Mouse (Mus musculus) forebrain, embryonic 12.5 days (tissue): Measurements from ENCODE around the gene Elovl7. TPM values are rescaled to one million over a fixed set of nuclear protein-coding genes. Genes with fewer than 3 reads are reported as not detected.

ENCODE experiments used
- polyA plus RNA-seq: library from polyadenylated mRNA; unstranded; fragments of >200 nt; fragmentation: Nextera tagmentation; extraction: Ambion mirVana; gene quantifications from 2 replicates; pipeline ENCODE4 v1.2.1, GENCODE M21; 2016

Gene Elovl7
- polyA plus RNA-seq, 1 experiment from 2014 or later, result 0.57 TPM

Other genes starting within 250 kb of the Elovl7 start
- gene Smim15, start 170.0 kb upstream of the Elovl7 start, polyA plus RNA-seq, result 52.3 and 54.4 TPM in 2 replicates
- 96.1 and 99.3 TPM in 2 replicates for gene Ndufaf2, start 55.8 kb upstream of the Elovl7 start, polyA plus RNA-seq
- 23.0 and 24.0 TPM in 2 replicates for gene Ercc8, start 55.7 kb upstream of the Elovl7 start, polyA plus RNA-seq
- gene Depdc1b, start 101.9 kb downstream of the Elovl7 start, polyA plus RNA-seq, result 18.2 and 22.6 TPM in 2 replicates
- 12.2 and 15.0 TPM in 2 replicates for gene Pde4d, start 235.5 kb downstream of the Elovl7 start, polyA plus RNA-seq